Mouse (Mus musculus) kidney, adult 2 months (tissue): Measurements from ENCODE around the gene 4921517D22Rik. TPM values are rescaled to one million over a fixed set of nuclear protein-coding genes. Genes with fewer than 3 reads are reported as not detected.
A peak's percentile ranks its signal among the peaks of the same experiment; 100 is the strongest.

Experiments used
- DNase-seq: peaks from one replicate; pipeline ENCODE4 v3.0.0; 2021
- H3K27ac ChIP-seq: fragments of 200-500 bp; 2 replicates; pipeline ENCODE4 v1.5.1; 2012; ENCODE audit warnings: low read depth, low read length, control low read depth, inconsistent platforms; ENCODE audit not compliant: insufficient read depth
- H3K27me3 ChIP-seq: fragments of 200-500 bp; replicated peaks from 2 replicates; pipeline ENCODE4 v1.6.1; 2012; ENCODE audit warnings: mild to moderate bottlenecking, moderate library complexity, low read length, inconsistent platforms; ENCODE audit not compliant: control insufficient read depth, insufficient read depth
- H3K36me3 ChIP-seq: fragments of 200-500 bp; 2 replicates; pipeline ENCODE4 v1.6.1; 2012; ENCODE audit warnings: mild to moderate bottlenecking, moderate library complexity, low read length, inconsistent platforms; ENCODE audit not compliant: control insufficient read depth, insufficient read depth
- H3K4me1 ChIP-seq: fragments of 200-500 bp; 2 replicates; pipeline ENCODE4 v1.6.1; 2011; ENCODE audit warnings: low read length; ENCODE audit not compliant: control insufficient read depth, insufficient read depth
- H3K4me3 ChIP-seq: fragments of 200-500 bp; 2 replicates; pipeline ENCODE4 v1.5.1; 2011; ENCODE audit warnings: mild to moderate bottlenecking, low read depth, low read length, control low read depth; ENCODE audit not compliant: insufficient read depth
- CTCF ChIP-seq: fragments of 200-500 bp; conservative IDR thresholded peaks from 2 replicates; pipeline ENCODE4 v1.5.1; 2011; ENCODE audit warnings: low read depth, mild to moderate bottlenecking, control low read depth, low read length, moderate library complexity, mixed read lengths; ENCODE audit not compliant: insufficient read depth, insufficient read length
- POLR2A ChIP-seq: fragments of 200-500 bp; IDR thresholded peaks from one replicate; pipeline ENCODE4 v1.6.1; 2011; ENCODE audit warnings: low read depth, low read length, control low read depth
- WGBS: fragments of 180-500 bp; shearing (Covaris S2); methylation state at CpG from one replicate; pipeline ENCODE4 v1.1.7; 2018; 5-methylcytosine and 5-hydroxymethylcytosine counted together
- polyA plus RNA-seq: library from polyadenylated mRNA; depleted of rRNA; stranded (reverse); fragments of >200 nt; gene quantifications from 2 replicates; pipeline ENCODE4 v1.2.3, GENCODE M21; 2012

4921517D22Rik gene
- polyA plus RNA-seq, 1 experiment = not detected

GRCm38 (mm10) chr13:59668501-59669093, 25.3 kb downstream of the 4921517D22Rik start:
- TF ChIP-seq POLR2A (no peak), CTCF (no peak)
- Histone ChIP-seq H3K4me1 (no peaks in the 10 kb centered on the region), H3K4me3 (no peak overlapping the region), H3K36me3 (no peaks in the 10 kb centered on the region), H3K27ac (peak overlapping the region; percentile 6; the same call in 1 of the 2 replicates), H3K27me3 (no peaks in the 10 kb centered on the region)
- 30% methylated on average over 11 of the region's 11 CpGs for WGBS
- peak; percentile 55 for DNase-seq

GRCm38 (mm10) chr13:59667763-59668162, 26.1 kb downstream of the 4921517D22Rik start:
- DNase-seq = no peak
- Histone ChIP-seq H3K27ac (no peak overlapping the region), H3K4me1 (no peaks in the 10 kb centered on the region), H3K36me3 (no peaks in the 10 kb centered on the region), H3K27me3 (no peaks in the 10 kb centered on the region), H3K4me3 (no peak overlapping the region)
- TF ChIP-seq CTCF = no peak
- TF ChIP-seq POLR2A = no peak
- WGBS = 90% methylated on average over 5 of the region's 5 CpGs

GRCm38 (mm10) chr13:59663939-59664712, 29.8 kb downstream of the 4921517D22Rik start:
- Histone ChIP-seq H3K36me3 (no peaks in the 10 kb centered on the region), H3K27ac (no peak overlapping the region), H3K4me3 (no peak overlapping the region), H3K4me1 (no peaks in the 10 kb centered on the region), H3K27me3 (no peaks in the 10 kb centered on the region)
- peak; percentile 58 for DNase-seq
- TF ChIP-seq POLR2A (no peak), CTCF (no peak)
- 56% methylated on average over 19 of the region's 19 CpGs for WGBS

DNA sequence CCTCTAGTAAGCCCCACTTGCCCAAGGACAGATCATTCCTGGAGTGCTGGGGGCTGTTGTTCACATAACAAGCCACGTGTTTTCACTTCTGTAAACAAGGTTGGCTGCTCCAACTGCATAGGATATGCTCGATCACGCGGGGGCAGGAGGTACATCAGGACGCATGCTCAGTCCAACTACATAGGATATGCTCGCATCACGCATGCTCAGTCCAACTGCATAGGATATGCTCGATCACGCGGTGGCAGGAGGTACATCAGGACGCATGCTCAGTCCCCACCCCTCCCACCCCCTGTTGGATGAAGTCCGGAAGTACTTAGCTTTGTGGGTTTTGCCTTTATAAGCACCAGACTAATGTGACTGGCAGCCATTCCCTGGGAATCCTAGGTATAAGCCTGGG, 31.9 kb downstream of the 4921517D22Rik start:
- H3K4me3 ChIP-seq = no peak overlapping the region
- no peak for TF ChIP-seq POLR2A
- no peak for TF ChIP-seq CTCF
- 95% methylated on average over 12 of the region's 12 CpGs for WGBS

GRCm38 (mm10) chr13:59661387-59661786, 32.5 kb downstream of the 4921517D22Rik start:
- H3K4me3 ChIP-seq = no peak overlapping the region
- H3K27me3 ChIP-seq = no peaks in the 10 kb centered on the region
- 0 out of 2 replicates have a peak, but pooled peaks cover 2% of the 10 kb centered on the region for H3K4me1 ChIP-seq
- WGBS = 81% methylated on average over 8 of the region's 8 CpGs
- no peak overlapping the region for H3K27ac ChIP-seq
- no peaks in the 10 kb centered on the region for H3K36me3 ChIP-seq
- TF ChIP-seq POLR2A = no peak
- TF ChIP-seq CTCF = no peak
- no peak for DNase-seq

More for the DNA sequence above, 31.9 kb downstream of the 4921517D22Rik start:
- Histone ChIP-seq H3K27me3 (no peaks in the 10 kb centered on the region), H3K4me1 (no peaks in the 10 kb centered on the region), H3K36me3 (no peaks in the 10 kb centered on the region), H3K27ac (no peak overlapping the region)
- no peak for DNase-seq

- no peak for DNase-seq
- H3K4me1 ChIP-seq = 0 out of 2 replicates have a peak, but pooled peaks cover 3% of the 10 kb centered on the region
- no peak for TF ChIP-seq CTCF
- no peak for TF ChIP-seq POLR2A
- no peaks in the 10 kb centered on the region for H3K27me3 ChIP-seq
- H3K4me3 ChIP-seq = no peak overlapping the region
- WGBS = 97% methylated on average over 3 of the region's 3 CpGs
- H3K36me3 ChIP-seq = no peaks in the 10 kb centered on the region
- no peak overlapping the region for H3K27ac ChIP-seq
These were observed 33.5 kb downstream of the 4921517D22Rik start for GRCm38 (mm10) chr13:59660371-59660770.

DNA sequence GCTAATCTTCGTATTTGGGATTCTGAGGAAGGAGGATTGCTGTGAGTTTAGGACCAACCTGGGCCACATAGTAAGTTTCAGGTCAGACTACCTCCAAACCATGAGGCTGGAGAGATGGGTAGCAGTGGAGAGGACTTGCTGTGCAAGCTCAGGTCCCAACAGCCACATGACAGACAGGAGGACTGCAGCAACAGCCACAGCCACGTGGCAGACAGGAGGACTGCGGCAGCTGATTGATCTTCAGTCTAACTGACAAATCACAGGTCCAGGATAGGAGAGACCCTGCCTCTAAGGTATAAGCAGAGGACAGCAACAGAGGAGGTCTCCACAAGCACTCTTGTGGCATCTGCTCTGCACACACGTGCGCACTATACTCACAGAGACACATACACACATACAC, 36.1 kb downstream of the 4921517D22Rik start:
- DNase-seq = no peak
- Histone ChIP-seq H3K4me3 (no peak overlapping the region), H3K36me3 (no peaks in the 10 kb centered on the region), H3K27ac (no peak overlapping the region), H3K27me3 (no peaks in the 10 kb centered on the region), H3K4me1 (0 out of 2 replicates have a peak, but pooled peaks cover 3% of the 10 kb centered on the region)
- 84% methylated on average over 5 of the region's 5 CpGs for WGBS
- TF ChIP-seq POLR2A (no peak), CTCF (no peak)
